Mouse (Mus musculus): Measurements from ENCODE around the gene Crtc2. TPM values are rescaled to one million over a fixed set of nuclear protein-coding genes. Genes with fewer than 3 reads are reported as not detected.

Crtc2 gene
- polyA plus RNA-seq, 1 experiment from 2014 or later, result 24.6 TPM

DNA sequence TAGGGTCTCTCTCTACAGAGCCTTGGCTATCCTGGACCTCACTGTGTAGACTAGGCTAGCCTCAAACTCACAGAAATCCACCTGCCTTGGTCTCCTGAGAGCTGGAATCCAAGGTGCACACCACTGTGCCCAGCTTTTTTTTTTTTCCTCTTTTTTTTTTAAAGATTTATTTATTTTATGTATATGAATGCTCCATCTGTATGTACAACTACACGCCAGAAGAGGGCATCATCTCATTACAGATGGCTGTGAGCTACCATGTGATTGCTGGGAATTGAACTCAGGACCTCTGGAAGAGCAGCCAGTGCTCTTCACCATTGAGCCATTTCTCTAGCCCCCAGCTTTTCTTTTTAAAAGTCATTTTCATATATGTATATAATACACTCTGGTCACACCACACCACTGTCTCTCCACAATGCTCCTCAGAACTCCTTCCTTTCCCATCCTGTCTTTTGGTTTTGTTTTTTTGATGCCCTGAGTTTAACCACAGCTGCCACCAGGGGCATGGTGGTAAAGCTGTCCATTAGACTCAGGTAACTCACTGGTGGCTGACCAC lies 38.1 kb upstream of the Crtc2 start:
- 0 out of 2 replicates have a peak, but pooled peaks cover 2% of the 10 kb centered on the region for H3K36me3 ChIP-seq (ENCODE audit: control insufficient read depth, insufficient read depth, low read length)
- no peak overlapping the region for H3K4me2 ChIP-seq (ENCODE audit: low read length)
- H3K9me3 ChIP-seq (replicated peaks; ENCODE audit: control insufficient read depth, low read length, poor library complexity, severe bottlenecking), result no peaks in the 10 kb centered on the region
- no peak overlapping the region for H3K27ac ChIP-seq (ENCODE audit: low read length)
- WGBS, result 27% methylated on average over 1 of the region's 1 CpGs
- no peak overlapping the region for H3K4me3 ChIP-seq (ENCODE audit: low read depth, low read length)
- ATAC-seq, result no peak
- H3K9ac ChIP-seq (ENCODE audit: low read depth, low read length), result no peak overlapping the region
- H3K27me3 ChIP-seq (ENCODE audit: control insufficient read depth, insufficient read depth, low read depth, low read length), result no peaks in the 10 kb centered on the region
- H3K4me1 ChIP-seq (ENCODE audit: control insufficient read depth, insufficient read depth, low read length), result peaks cover 26% of the 10 kb centered on the region

DNA sequence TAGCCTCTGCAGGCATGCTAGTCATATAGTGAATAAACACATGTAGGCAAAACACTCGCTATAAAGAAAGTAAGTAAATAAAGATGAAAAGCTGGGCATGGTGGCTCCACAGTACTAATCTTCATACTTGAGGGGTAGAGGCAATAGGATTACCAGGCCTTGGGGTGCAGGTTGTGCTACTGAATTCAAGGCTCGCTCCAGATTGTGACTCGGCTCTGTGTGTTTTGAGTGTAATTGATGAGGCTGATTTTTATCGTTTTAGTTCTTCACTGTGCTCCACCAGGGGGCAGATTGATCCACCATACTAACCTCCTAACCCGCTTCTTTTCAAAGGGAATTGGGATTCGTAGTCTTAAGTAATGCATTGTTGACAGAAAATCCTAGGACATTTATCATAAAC lies 33.9 kb upstream of the Crtc2 start:
- Histone ChIP-seq H3K4me1 (ENCODE audit: control insufficient read depth, insufficient read depth, low read length) (peaks cover 8% of the 10 kb centered on the region), H3K4me2 (ENCODE audit: low read length) (peak overlapping the region; percentile 64), H3K9me3 (replicated peaks; ENCODE audit: control insufficient read depth, low read length, poor library complexity, severe bottlenecking) (no peaks in the 10 kb centered on the region), H3K4me3 (ENCODE audit: low read depth, low read length) (peak overlapping the region; percentile 31), H3K9ac (ENCODE audit: low read depth, low read length) (peak overlapping the region; percentile 51), H3K27ac (ENCODE audit: low read length) (peak overlapping the region; percentile 59; the same call in 1 of the 2 replicates), H3K27me3 (ENCODE audit: control insufficient read depth, insufficient read depth, low read depth, low read length) (no peaks in the 10 kb centered on the region), H3K36me3 (ENCODE audit: control insufficient read depth, insufficient read depth, low read length) (no peaks in the 10 kb centered on the region)
- WGBS, result 14% methylated on average over 6 of the region's 6 CpGs
- no peak for ATAC-seq

DNA sequence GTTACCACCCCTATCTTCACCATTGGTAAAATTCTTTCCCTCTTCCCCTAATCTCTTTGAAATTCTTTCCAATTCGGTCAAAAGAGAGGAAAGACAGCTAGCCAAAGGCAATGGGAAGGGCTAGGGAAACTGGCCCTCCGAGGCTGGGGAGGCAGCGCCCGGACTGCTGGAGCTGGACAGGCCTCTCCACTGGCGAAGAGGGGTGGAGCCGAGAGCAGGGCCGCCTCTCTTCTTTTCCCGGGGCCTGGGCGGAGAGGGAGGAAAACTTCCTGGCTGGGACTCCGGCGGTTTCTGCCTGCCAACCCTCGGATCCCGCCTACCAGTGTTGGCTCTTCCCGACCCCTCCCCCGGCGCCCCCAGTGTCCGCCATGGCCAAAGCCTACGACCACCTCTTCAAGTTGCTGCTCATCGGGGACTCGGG lies 33.4 kb upstream of the Crtc2 start:
- peaks cover 8% of the 10 kb centered on the region; the same call in 1 of the 2 replicates for H3K4me1 ChIP-seq (ENCODE audit: control insufficient read depth, insufficient read depth, low read length)
- peak overlapping the region; percentile 31 for H3K4me3 ChIP-seq (ENCODE audit: low read depth, low read length)
- no peaks in the 10 kb centered on the region for H3K9me3 ChIP-seq (replicated peaks; ENCODE audit: control insufficient read depth, low read length, poor library complexity, severe bottlenecking)
- peak overlapping the region; percentile 64 for H3K4me2 ChIP-seq (ENCODE audit: low read length)
- 0% methylated on average over 16 of the region's 20 CpGs for WGBS
- peak; percentile 63; the same call in 1 of the 2 replicates for ATAC-seq
- peak overlapping the region; percentile 51 for H3K9ac ChIP-seq (ENCODE audit: low read depth, low read length)
- H3K36me3 ChIP-seq (ENCODE audit: control insufficient read depth, insufficient read depth, low read length), result no peaks in the 10 kb centered on the region
- no peaks in the 10 kb centered on the region for H3K27me3 ChIP-seq (ENCODE audit: control insufficient read depth, insufficient read depth, low read depth, low read length)
- peak overlapping the region; percentile 59; the same call in 1 of the 2 replicates for H3K27ac ChIP-seq (ENCODE audit: low read length)

GRCm38 (mm10) chr3:90221123-90221522 lies 32.8 kb upstream of the Crtc2 start:
- no peak overlapping the region for H3K27ac ChIP-seq (ENCODE audit: low read length)
- 24% methylated on average over 5 of the region's 5 CpGs for WGBS
- peaks cover 8% of the 10 kb centered on the region; the same call in 1 of the 2 replicates for H3K4me1 ChIP-seq (ENCODE audit: control insufficient read depth, insufficient read depth, low read length)
- peak overlapping the region; percentile 64 for H3K4me2 ChIP-seq (ENCODE audit: low read length)
- peak overlapping the region; percentile 31 for H3K4me3 ChIP-seq (ENCODE audit: low read depth, low read length)
- peak overlapping the region; percentile 51; the same call in 1 of the 2 replicates for H3K9ac ChIP-seq (ENCODE audit: low read depth, low read length)
- H3K9me3 ChIP-seq (replicated peaks; ENCODE audit: control insufficient read depth, low read length, poor library complexity, severe bottlenecking), result no peaks in the 10 kb centered on the region
- no peaks in the 10 kb centered on the region for H3K36me3 ChIP-seq (ENCODE audit: control insufficient read depth, insufficient read depth, low read length)
- no peaks in the 10 kb centered on the region for H3K27me3 ChIP-seq (ENCODE audit: control insufficient read depth, insufficient read depth, low read depth, low read length)
- no peak for ATAC-seq

- 90% methylated on average over 4 of the region's 4 CpGs for WGBS
- Histone ChIP-seq H3K4me1 (ENCODE audit: control insufficient read depth, insufficient read depth, low read length) (peaks cover 8% of the 10 kb centered on the region; the same call in 1 of the 2 replicates), H3K27ac (ENCODE audit: low read length) (no peak overlapping the region), H3K36me3 (ENCODE audit: control insufficient read depth, insufficient read depth, low read length) (no peaks in the 10 kb centered on the region), H3K4me2 (ENCODE audit: low read length) (no peak overlapping the region), H3K9me3 (replicated peaks; ENCODE audit: control insufficient read depth, low read length, poor library complexity, severe bottlenecking) (no peaks in the 10 kb centered on the region), H3K9ac (ENCODE audit: low read depth, low read length) (no peak overlapping the region), H3K4me3 (ENCODE audit: low read depth, low read length) (no peak overlapping the region), H3K27me3 (ENCODE audit: control insufficient read depth, insufficient read depth, low read depth, low read length) (no peaks in the 10 kb centered on the region)
- no peak for ATAC-seq
These were observed 31.5 kb upstream of the Crtc2 start for GRCm38 (mm10) chr3:90222455-90222854.

GRCm38 (mm10) chr3:90222941-90223340 lies 31.0 kb upstream of the Crtc2 start:
- Histone ChIP-seq H3K4me2 (ENCODE audit: low read length) (no peak overlapping the region), H3K36me3 (ENCODE audit: control insufficient read depth, insufficient read depth, low read length) (no peaks in the 10 kb centered on the region), H3K27me3 (ENCODE audit: control insufficient read depth, insufficient read depth, low read depth, low read length) (no peaks in the 10 kb centered on the region), H3K27ac (ENCODE audit: low read length) (no peak overlapping the region), H3K9me3 (replicated peaks; ENCODE audit: control insufficient read depth, low read length, poor library complexity, severe bottlenecking) (no peaks in the 10 kb centered on the region), H3K4me1 (ENCODE audit: control insufficient read depth, insufficient read depth, low read length) (peaks cover 8% of the 10 kb centered on the region; the same call in 1 of the 2 replicates), H3K4me3 (ENCODE audit: low read depth, low read length) (no peak overlapping the region), H3K9ac (ENCODE audit: low read depth, low read length) (no peak overlapping the region)
- WGBS, result 90% methylated on average over 3 of the region's 3 CpGs
- no peak for ATAC-seq

- Histone ChIP-seq H3K9ac (ENCODE audit: low read depth, low read length) (no peak overlapping the region), H3K4me1 (ENCODE audit: control insufficient read depth, insufficient read depth, low read length) (peaks cover 8% of the 10 kb centered on the region; the same call in 1 of the 2 replicates), H3K4me3 (ENCODE audit: low read depth, low read length) (no peak overlapping the region), H3K27me3 (ENCODE audit: control insufficient read depth, insufficient read depth, low read depth, low read length) (no peaks in the 10 kb centered on the region), H3K36me3 (ENCODE audit: control insufficient read depth, insufficient read depth, low read length) (no peaks in the 10 kb centered on the region), H3K4me2 (ENCODE audit: low read length) (no peak overlapping the region), H3K9me3 (replicated peaks; ENCODE audit: control insufficient read depth, low read length, poor library complexity, severe bottlenecking) (no peaks in the 10 kb centered on the region), H3K27ac (ENCODE audit: low read length) (no peak overlapping the region)
- ATAC-seq, result no peak
- WGBS, result 87% methylated on average over 10 of the region's 10 CpGs
These were observed 29.6 kb upstream of the Crtc2 start for GRCm38 (mm10) chr3:90224331-90224730.

GRCm38 (mm10) chr3:90231075-90231474 lies 22.9 kb upstream of the Crtc2 start:
- H3K27ac ChIP-seq (ENCODE audit: low read length), result peak overlapping the region; percentile 50

GRCm38 (mm10) chr3:90231507-90232333 lies 22.2 kb upstream of the Crtc2 start, which contains the start of gene Jtb:
Gene Jtb, plus strand, starts transcription at chr3:90231597.
- Histone ChIP-seq H3K9ac (ENCODE audit: low read depth, low read length) (peak within 1 kb of the TSS; percentile 66), H3K36me3 (ENCODE audit: control insufficient read depth, insufficient read depth, low read length) (peaks cover 8% of the 10 kb centered on the region), H3K4me2 (ENCODE audit: low read length) (peak within 1 kb of the TSS; percentile 66), H3K9me3 (replicated peaks; ENCODE audit: control insufficient read depth, low read length, poor library complexity, severe bottlenecking) (no peaks in the 10 kb centered on the region), H3K27me3 (ENCODE audit: control insufficient read depth, insufficient read depth, low read depth, low read length) (no peaks in the 10 kb centered on the region), H3K4me3 (ENCODE audit: low read depth, low read length) (peak within 1 kb of the TSS; percentile 56), H3K27ac (ENCODE audit: low read length) (peak within 1 kb of the TSS; percentile 80), H3K4me1 (ENCODE audit: control insufficient read depth, insufficient read depth, low read length) (peaks cover 6% of the 10 kb centered on the region)
- peak; percentile 99 for ATAC-seq
- under 1% methylated on average over 61 of the region's 61 CpGs for WGBS

More at GRCm38 (mm10) chr3:90231075-90231474, 22.9 kb upstream of the Crtc2 start:
- Histone ChIP-seq H3K4me1 (ENCODE audit: control insufficient read depth, insufficient read depth, low read length) (peaks cover 6% of the 10 kb centered on the region), H3K27me3 (ENCODE audit: control insufficient read depth, insufficient read depth, low read depth, low read length) (no peaks in the 10 kb centered on the region), H3K9ac (ENCODE audit: low read depth, low read length) (peak overlapping the region; percentile 66; the same call in 1 of the 2 replicates), H3K4me2 (ENCODE audit: low read length) (peak overlapping the region; percentile 66), H3K9me3 (replicated peaks; ENCODE audit: control insufficient read depth, low read length, poor library complexity, severe bottlenecking) (no peaks in the 10 kb centered on the region), H3K4me3 (ENCODE audit: low read depth, low read length) (peak overlapping the region; percentile 56), H3K36me3 (ENCODE audit: control insufficient read depth, insufficient read depth, low read length) (peaks cover 6% of the 10 kb centered on the region)
- ATAC-seq, result no peak
- WGBS, result 16% methylated on average over 8 of the region's 8 CpGs

All from midbrain, embryonic 16.5 days (tissue).